Mouse (Mus musculus): ENCODE results near the gene Luc7l2. TPM values are rescaled to one million over a fixed set of nuclear protein-coding genes. Genes with fewer than 3 reads are reported as not detected.

Gene Luc7l2
- total RNA-seq, 2 experiments from 2014 or later, result 443 to 458 TPM

DNA sequence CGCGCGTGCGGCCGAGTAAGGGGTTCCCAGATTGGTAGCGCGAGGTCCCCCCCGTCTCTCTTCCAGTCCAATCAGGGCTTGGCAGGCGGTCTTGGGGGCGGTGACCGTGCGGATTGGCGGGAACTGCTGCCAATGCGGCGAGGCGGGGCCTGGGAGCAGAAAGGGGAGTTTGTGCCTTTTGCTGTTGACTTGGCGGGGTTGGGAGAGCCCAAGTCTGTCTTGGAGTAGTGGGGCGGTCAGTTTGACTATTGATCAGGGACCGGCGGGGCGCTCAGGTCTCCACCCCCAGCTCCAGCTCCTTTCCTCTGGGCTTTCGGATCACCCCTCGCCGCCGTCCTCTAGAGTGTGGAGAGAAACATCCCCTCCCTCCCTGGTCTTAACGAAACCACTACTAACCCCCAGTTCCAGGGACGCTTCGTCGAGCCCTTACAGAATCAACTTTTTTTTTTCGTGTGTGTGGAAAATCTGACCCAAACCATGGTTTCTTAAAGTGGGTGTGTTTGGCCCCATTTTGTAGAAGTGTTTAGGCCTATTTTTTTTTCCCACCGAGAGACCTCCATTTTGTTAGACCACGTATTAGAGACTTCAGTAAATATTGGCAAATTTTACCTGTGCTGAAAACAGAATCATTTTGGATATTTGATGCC, 978 bp downstream of the Luc7l2 start:
- peak; percentile 86 for ATAC-seq (replicated peaks; ENCODE audit: low FRiP score, poor library complexity, severe bottlenecking)

DNA sequence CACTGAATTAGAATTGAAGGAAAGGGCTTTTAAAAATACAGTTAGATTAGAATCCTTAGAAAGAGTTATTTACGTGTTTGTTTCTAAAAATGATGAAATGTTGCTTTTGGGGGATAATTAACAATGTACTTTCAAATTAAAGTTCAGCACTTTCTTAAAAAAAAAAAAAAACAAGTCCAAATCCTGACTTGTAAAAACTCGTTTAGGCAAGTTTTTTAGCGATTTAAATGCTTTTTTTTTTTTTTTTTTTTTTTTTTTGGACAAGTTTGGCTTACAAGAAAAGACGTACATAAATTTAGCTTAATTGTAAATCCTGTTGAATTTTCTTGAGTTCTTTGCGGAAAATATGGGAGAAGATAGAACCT, 1.5 kb downstream of the Luc7l2 start:
- ATAC-seq (replicated peaks; ENCODE audit: low FRiP score, poor library complexity, severe bottlenecking), result no peak

DNA sequence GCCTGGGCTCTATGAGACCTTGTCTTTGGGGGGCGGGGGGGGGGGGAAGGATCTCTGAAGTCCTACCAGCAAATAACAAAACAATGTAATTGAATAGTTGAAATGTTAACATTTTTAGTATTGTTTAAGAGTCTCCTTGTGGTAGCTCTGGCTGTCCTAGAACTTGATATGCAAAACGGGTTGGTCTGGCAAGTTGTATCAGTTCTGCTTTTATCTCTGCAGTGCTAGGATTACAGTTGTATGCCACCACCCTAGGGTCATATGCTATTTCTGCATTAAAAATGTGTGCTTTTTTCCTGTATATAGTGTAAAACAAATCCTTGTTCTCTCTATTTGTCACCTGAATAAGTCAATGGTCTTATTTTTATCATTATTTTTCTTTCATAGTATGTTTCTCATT, 25.0 kb downstream of the Luc7l2 start:
- ATAC-seq (replicated peaks; ENCODE audit: low FRiP score, poor library complexity, severe bottlenecking), result no peak

DNA sequence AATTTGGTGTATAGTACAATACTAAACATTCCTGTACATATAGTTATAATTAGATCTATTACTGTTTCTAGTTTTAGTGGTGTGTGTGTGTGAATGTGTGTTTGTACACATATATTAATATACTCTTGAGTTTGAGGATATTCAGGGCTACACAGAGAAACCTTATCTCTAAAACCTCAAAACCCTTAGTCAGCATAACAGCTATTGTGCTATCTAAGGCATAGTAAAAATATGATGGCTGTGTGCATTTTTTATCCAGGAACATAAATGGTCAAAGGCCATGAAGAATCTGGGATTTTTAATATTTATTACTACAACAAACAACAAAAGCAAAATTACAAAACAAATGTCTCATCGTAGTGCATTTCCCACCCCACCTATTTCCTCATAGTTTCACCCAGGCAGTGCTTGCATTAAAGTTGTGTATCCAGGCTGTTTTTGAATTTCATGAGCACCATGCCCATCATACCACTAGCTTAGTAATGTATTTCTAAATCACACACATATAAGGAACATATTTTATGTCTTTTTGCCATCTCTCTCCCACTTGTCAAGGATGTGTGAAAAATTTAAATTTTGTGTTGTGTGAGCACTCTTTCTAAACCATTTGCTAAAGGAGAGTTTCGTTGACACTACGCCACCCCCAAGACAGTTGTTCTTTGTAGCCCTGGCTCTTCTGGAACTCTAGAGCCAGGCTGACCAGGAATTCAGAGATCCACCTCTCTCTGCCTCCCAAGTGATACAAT, 29.2 kb downstream of the Luc7l2 start:
- ATAC-seq (replicated peaks; ENCODE audit: low FRiP score, poor library complexity, severe bottlenecking), result no peak

DNA sequence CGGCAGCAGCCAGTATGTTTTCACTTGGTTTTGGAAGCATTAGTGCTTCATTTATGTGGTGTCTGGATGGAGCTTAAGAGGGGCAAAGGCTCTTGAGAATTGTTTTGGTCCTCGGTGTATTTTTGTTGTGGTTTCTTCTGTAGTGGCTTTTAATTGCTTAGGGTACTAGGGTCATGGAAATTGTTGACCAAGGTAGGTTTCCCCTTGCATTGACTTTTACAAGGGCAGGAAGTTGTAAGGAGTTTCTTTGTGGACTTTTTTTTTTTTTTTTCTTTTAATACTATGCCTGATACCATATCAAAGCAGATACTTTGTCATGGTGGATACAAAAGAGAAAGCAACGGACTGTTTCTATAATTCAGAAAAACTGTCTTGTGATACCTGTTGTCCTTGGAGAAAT, 30.6 kb downstream of the Luc7l2 start:
- ATAC-seq (replicated peaks; ENCODE audit: low FRiP score, poor library complexity, severe bottlenecking), result no peak

DNA sequence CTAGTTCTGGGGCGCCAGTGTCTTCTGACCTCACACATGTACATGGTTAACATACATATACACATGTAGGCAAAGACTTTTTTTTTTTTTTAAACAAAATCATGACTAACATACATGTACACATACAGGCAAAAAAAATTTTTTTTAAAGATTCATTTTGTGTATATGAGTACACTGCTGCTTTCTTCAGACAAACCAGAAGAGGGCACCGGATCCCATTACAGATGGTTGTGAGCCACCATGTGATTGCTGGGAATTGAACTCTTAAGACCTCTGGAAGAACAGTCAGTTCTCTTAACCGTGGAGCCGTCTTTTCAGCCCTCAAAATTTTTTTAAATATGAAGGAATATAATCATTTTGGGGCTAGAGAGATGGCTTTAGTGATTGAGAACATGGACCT, 46.3 kb downstream of the Luc7l2 start:
- ATAC-seq (replicated peaks; ENCODE audit: low FRiP score, poor library complexity, severe bottlenecking), result no peak

DNA sequence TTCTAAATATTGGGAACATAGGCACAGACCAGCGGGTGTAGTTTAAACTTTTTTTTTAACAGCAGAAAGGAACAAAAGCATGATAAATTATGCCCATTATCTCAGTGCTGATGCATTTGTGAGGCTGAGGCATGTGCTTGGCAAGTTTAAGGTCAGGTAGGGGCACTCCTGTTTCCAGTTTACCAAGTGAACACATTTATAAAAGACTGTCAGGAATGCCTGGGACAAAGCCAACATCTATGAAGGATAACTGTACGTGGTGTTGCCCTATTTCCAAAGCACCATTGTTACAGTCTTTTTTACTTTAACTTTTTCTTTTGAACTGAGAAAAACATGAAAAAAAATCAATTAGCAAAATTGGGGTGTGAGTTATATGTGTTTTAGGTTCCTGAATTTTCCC, 58.8 kb downstream of the Luc7l2 start:
- ATAC-seq (replicated peaks; ENCODE audit: low FRiP score, poor library complexity, severe bottlenecking), result no peak

DNA sequence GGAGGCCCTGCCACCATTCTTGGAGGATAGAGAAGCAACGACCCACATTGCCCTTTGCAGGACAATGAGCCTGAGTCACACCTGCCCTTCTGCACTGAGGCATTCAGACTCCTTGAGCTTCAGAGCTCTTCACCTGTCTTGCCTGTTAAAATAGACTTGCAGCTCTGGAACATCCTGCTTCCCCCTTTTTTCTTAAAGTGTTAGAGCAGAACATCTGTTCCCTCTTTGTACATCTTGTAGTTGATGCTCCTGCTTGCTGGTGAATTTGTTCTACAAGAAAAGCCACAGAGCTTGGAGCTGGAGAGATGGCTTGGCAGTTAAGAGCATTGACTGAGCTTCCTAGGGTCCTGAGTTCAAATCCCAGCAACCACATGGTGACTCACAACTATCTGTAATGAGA, 71.3 kb downstream of the Luc7l2 start:
- ATAC-seq (replicated peaks; ENCODE audit: low FRiP score, poor library complexity, severe bottlenecking), result no peak

DNA sequence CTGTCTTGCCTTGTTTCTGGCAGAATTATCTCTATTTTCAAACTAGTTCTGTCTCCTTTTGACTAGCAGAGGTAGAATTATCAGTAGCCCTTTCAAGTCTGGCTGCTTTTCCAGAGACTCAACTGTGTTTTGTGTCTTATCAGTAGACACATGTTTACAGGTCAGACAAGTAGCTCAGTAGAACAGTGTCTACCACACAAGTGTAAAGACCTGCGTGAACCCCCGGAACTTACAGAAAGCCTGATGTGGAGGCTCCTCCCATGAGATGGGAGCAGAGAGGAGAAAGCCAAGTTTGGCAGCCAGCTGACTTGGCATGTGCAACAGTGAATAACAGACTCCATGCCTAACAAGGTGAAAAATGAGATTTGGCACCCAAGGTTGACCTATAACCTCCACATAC, 72.3 kb downstream of the Luc7l2 start:
- no peak for ATAC-seq (replicated peaks; ENCODE audit: low FRiP score, poor library complexity, severe bottlenecking)

DNA sequence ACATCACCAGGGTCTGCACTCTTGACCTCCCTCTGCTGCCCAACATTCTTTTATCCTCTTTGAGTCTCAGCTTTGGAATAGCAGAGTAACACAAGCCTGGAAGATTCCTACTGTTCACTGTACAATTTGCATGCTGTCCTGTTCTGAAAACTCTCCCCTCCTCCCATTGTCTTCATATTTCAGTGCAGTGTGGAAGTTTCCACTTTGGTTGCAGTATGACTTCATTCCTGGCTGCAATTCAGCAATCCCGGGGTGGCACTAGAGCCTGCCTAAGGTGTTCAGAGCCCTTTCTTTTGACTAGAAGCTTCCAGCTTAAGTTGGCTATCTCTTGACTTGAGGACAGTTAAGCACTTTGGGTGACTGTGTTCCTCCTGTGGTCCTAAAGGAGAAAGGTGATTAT, 73.3 kb downstream of the Luc7l2 start:
- ATAC-seq (replicated peaks; ENCODE audit: low FRiP score, poor library complexity, severe bottlenecking), result no peak

DNA sequence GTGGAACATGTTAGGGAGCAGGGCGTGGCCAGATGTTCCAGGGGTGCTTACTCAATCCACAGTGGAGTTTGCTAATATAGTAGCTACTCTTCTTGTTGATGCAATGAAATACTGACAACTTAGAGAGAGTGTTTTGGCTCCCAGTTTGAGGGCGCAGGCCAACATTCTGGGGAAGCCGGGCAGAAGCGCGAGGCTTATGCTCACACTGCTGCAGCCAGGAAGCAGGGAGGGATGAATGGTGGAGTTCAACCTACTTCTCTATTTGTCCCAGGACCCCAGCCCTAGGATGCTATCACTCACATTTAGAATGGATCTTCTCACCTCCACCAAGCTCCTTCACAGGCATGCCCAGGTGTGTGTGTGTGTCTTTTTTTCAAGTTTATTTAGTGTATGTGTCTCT, 75.0 kb downstream of the Luc7l2 start:
- no peak for ATAC-seq (replicated peaks; ENCODE audit: low FRiP score, poor library complexity, severe bottlenecking)

DNA sequence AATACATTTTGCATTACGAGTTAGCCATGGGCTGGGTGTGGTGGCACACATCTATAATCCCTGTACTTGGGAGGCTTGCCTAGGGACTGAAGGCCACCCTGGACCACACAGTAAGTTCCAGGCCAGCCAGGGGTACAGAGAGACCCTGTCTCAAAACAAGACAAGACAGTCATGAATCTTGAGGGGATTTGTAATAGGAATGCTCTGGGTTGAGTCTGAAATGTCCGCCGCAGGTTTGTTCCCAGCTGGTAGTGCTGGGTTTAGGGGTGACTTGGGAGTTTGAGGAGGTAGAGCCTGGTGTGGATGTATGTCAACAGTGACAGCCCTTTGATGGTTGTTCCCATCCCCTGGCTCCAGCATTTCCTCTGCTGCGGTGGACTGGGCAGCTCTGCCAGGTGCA, 75.9 kb downstream of the Luc7l2 start:
- ATAC-seq (replicated peaks; ENCODE audit: low FRiP score, poor library complexity, severe bottlenecking), result no peak

DNA sequence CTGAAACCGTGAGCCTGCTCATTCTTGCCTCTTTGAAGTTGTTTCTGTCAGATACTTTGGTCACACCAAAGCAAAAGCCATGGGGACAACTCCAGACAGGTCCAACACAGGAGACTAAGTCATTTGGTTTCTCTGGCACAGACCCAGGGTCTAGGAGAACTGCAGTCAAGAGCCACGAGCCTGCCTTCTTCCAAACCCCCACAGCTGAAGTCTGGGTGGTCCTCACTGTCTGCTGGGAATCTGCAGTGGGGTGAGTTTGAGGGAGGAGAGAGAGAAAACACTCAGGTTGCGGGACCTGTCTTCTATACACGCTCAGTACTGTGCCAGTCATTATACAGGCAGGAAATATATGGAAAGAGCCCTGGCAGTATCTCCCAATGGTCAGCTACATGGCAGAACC, 76.4 kb downstream of the Luc7l2 start:
- no peak for ATAC-seq (replicated peaks; ENCODE audit: low FRiP score, poor library complexity, severe bottlenecking)

DNA sequence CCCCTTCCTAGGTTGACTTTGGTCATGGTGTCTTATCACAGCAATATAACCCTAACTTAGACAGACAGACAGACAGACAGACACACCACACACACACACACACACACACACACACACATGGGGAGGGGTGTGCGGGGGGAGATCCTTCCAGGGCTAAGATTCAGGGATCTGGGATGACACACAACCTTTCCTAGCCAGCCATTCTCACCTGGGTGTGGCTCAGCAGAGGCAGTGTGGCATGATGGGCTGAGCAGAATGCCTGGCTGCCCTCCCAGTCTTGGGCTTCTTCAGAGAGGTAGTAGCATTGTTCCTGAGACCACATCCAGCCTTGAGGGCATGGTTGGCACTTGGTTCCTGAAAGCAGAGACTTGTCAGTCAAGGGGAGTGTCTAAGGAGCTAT, 78.4 kb downstream of the Luc7l2 start:
- no peak for ATAC-seq (replicated peaks; ENCODE audit: low FRiP score, poor library complexity, severe bottlenecking)

DNA sequence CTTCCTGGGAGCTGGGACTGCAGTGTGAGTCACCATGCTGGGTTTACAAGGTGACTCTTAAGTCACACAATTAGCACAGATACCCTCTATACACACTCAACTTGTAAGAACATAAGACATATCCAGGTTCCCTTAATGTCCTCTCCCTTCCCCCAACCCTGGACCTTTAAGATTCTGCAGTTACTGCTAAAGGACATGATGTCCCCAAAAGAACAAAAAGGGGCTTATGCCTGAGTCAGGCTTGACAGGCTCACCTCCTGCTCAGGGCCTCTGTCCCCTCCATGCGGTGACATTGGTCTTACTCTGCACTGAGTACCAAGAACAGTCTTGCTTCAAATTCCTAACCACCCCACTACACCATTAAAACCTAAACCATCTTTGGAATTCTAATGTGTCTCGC, 81.7 kb downstream of the Luc7l2 start:
- no peak for ATAC-seq (replicated peaks; ENCODE audit: low FRiP score, poor library complexity, severe bottlenecking)

DNA sequence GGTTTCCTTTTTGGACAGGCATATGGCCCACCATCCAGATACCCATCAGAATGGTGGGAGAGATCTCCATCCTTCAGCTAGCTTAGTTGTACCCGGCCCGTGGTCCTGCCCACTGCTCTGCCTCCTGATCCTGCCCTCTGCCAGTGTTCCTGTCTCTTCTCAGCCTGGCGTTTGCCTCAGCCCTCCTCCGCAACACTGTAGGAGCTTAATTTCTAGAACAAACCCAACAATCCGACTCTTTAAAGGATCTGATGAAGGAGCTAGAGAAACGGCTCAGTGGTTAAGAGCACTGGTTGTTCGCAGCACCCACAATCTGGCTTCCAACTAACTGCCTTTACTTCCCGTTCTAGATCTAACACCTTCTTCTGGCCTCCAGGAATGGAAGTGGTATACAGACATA, 83.3 kb downstream of the Luc7l2 start:
- no peak for ATAC-seq (replicated peaks; ENCODE audit: low FRiP score, poor library complexity, severe bottlenecking)

DNA sequence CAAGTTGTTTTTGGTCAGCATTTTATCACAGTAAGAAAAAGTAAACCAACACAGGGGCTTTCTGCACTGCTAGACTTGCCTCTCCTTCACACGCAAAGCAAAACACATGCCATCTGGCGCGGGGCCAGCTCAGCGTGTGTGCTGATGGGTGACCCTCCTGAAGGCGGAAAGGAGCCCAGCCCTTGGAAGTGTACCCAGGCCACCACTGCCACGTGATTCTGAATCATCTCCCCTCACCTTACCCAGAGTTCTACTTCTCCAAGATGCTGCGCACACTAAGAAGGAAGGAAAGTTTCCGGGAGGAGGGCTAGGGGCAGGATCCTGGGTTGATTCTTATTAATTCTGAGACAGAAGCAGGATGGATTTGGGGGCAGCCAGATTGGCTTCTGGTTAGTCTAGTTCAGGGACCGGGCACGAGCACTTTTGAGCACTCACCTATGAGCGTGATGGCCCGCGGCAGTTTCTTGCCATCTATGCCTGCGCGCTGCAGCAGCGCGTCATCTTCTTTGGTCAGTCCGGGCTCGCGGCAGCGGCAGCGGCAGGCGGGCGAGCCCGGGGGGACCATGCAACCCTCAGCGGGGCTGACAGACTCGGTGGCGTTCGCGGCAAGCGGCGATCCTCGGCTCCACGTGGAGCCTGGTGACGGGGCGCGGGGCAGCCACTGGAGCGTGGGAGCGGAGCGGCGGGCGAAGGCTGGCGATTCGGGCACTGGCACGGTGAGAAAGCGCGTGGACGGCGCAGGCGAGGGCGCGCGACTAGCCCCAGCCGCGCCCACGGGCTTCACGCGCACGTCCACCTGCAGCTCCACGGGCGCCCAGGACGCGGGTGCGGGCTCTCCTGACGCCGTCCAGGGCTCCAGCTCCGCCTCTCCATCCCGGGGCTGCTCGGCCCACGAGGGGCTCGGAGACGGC, 85.1 kb downstream of the Luc7l2 start:
- no peak for ATAC-seq (replicated peaks; ENCODE audit: low FRiP score, poor library complexity, severe bottlenecking)

DNA sequence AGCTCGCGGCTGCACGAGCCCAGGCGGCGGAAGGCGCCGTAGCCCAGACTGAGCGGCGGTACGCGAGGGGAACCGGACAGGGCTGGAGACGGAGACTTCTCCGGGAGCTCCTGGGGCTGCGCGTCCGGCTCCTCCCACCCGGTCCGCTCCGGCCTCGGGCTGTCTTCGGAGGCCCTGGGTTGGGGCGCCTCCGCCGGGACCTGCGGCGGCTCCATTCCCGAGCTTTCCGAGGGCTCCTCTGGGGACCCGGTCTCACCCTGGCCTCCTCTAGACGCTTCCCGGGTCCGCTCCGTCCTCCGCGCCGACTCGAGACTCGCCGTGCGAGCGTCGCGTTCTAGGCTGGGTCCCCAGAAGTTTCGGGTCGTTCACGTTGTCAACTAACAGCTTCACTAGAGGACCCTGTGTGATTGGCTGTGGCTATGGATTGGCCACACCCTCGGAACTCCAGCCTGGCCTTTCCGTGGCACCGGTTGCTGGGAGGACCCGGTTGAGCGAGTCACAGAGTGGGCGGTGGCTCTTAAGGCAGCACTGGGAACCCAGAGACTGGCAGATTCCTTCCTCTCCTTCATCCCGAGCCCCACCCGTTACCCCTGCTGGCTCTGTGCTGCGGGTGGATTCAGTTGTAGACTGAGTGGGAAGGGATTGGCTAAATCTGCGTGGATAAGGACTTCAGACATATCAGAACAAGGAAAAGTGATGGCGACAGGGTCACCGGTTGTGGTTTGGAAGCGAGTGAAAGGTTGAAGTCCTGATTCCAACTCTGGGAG, 85.9 kb downstream of the Luc7l2 start, which contains the start of gene Klrg2:
TSS of gene Klrg2 (minus strand) at position 391 of the 767 bp plus-strand sequence.
- ATAC-seq (replicated peaks; ENCODE audit: low FRiP score, poor library complexity, severe bottlenecking), result 0 out of 2 replicates have a peak, but pooled peaks have one; percentile 35

DNA sequence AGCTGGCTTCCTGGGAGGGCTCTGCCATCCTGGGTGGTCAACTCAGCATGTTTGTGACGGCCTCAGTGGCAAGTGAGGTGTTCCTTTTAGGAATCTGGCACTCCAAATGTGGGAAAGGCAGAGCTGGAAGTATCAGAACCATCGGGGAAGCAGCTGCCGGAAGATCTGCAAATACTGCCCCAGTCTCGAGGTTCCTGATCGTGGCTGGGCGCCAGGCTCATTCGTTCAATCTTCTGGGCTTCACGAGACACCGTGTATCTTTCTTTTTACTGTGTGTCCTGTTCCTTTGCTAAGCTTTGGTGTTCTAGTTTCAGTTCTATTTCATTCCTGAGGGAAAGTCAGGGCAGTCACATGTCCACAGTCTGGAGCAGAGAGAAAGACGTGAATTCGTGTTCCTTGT, 89.3 kb downstream of the Luc7l2 start:
- no peak for ATAC-seq (replicated peaks; ENCODE audit: low FRiP score, poor library complexity, severe bottlenecking)

DNA sequence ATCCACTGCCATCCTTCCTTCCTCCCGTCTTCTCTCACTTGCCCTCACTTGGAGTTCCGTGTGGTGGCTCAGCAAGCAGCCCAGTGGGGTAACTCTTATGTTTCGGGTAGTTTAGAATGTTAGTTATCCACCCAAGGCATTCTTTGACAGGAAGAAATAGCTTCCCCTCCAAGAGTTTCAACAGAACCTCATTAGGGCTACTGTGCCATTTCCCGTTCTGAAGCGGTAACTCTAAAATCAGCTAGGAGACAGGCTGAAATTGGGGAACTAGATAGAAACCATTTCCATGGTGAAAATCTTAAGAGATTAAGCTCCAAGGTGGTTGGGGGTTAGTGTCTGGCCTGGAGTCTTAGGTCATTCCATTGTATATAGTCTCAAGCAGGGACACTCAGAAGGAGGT, 90.1 kb downstream of the Luc7l2 start:
- ATAC-seq (replicated peaks; ENCODE audit: low FRiP score, poor library complexity, severe bottlenecking), result no peak
